ENCODE assay signal across 7 mouse cellular contexts in the genomic region with DNA sequence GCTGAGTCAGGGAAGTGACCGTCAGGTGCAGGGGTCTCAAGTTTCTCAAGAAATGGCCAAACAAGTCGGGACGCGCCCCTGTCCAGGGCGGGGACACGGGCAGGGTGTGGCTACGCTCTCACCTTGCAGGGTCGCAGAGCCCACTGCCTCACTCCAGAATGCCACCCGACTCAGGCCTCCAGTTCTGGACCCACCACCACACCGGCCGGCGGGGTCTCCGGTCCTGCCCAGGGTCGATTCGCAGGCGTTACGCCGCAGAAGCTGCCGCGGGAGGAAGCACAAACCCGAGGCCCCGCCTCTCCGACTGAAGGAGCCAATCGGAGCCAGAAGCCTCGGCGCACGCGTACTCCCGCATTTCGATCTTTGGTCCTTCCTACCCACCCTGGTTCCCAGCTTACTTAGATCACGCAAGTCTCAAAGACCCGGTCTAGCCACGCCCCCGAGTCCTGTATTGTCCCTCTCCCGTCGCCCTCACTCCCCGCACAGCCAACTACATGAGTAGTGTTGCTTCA. TPM values are rescaled to one million over a fixed set of nuclear protein-coding genes. Genes with fewer than 3 reads are reported as not detected.
DNase-seq lines count a peak whose midpoint lies in the region; ATAC-seq lines count a peak whose summit lies in the region.

Gene Frmd8, minus strand, starts transcription at position 306 of the 512 bp plus-strand sequence.

- WGBS in intestine, embryonic 16.5 days = under 1% methylated on average over 37 of the region's 37 CpGs
- under 1% methylated on average over 37 of the region's 37 CpGs for WGBS in midbrain, embryonic 11.5 days

- DNase-seq in adrenal gland, adult 8-10 months = peak; percentile 92
- peak; percentile 89 for DNase-seq in embryo, embryonic 9.5 days (ENCODE audit: extremely low spot score)
- DNase-seq in gastrocnemius, postnatal 4 days (ENCODE audit: low spot score in 2 of 2) = peak; percentile 88 to 94
- peak; percentile 89 to 90 for DNase-seq in left cerebral cortex, postnatal 36 days (ENCODE audit: low spot score in 2 of 2)
- DNase-seq in midbrain, embryonic 11.5 days (ENCODE audit: low spot score, missing footprints) = peak; percentile 99
- DNase-seq in skeletal muscle tissue, adult 2 months (ENCODE audit: low read depth, low spot score) = peak; percentile 92

- intact Hi-C loops in left cerebral cortex, postnatal 36 days (cut with DNase I) = loop anchor here (10.0 kb wide), 1 partner anchor 160 kb away; no protein-coding TSS in a partner anchor

- H3K27me3 ChIP-seq in intestine, embryonic 16.5 days (replicated peaks; ENCODE audit: control insufficient read depth, insufficient read depth, low read length) = no peaks in the 10 kb centered on the region
- no peaks in the 10 kb centered on the region for H3K27me3 ChIP-seq in midbrain, embryonic 11.5 days (ENCODE audit: control insufficient read depth, insufficient read depth, low read length)

- H3K4me3 ChIP-seq in intestine, embryonic 16.5 days (ENCODE audit: low read length) = peak within 1 kb of the TSS; percentile 81
- H3K4me3 ChIP-seq in midbrain, embryonic 11.5 days (ENCODE audit: low read depth, low read length) = peak within 1 kb of the TSS; percentile 84

- H3K9ac ChIP-seq in intestine, embryonic 16.5 days (ENCODE audit: low read depth, low read length) = peak within 1 kb of the TSS; percentile 90
- H3K9ac ChIP-seq in midbrain, embryonic 11.5 days (ENCODE audit: low read length) = peak within 1 kb of the TSS; percentile 86

- H3K36me3 ChIP-seq in intestine, embryonic 16.5 days (ENCODE audit: control insufficient read depth, insufficient read depth, low read length) = no peaks in the 10 kb centered on the region
- 0 out of 2 replicates have a peak, but pooled peaks cover 2% of the 10 kb centered on the region for H3K36me3 ChIP-seq in midbrain, embryonic 11.5 days (ENCODE audit: control insufficient read depth, insufficient read depth, low read length)

- peak; percentile 84 for ATAC-seq in intestine, embryonic 16.5 days
- ATAC-seq in midbrain, embryonic 11.5 days (ENCODE audit: low FRiP score) = peak; percentile 90

- no peaks in the 10 kb centered on the region for H3K9me3 ChIP-seq in intestine, embryonic 16.5 days (ENCODE audit: control insufficient read depth, low read length)
- H3K9me3 ChIP-seq in midbrain, embryonic 11.5 days (ENCODE audit: control insufficient read depth, low read length) = no peaks in the 10 kb centered on the region

- peak within 1 kb of the TSS; percentile 91 for H3K4me2 ChIP-seq in intestine, embryonic 16.5 days (ENCODE audit: low read depth, low read length)
- H3K4me2 ChIP-seq in midbrain, embryonic 11.5 days = peak within 1 kb of the TSS; percentile 89

- peak within 1 kb of the TSS; percentile 55; the same call in 1 of the 2 replicates for H3K27ac ChIP-seq in intestine, embryonic 16.5 days (ENCODE audit: low read length)
- H3K27ac ChIP-seq in midbrain, embryonic 11.5 days (ENCODE audit: low read depth, low read length) = peak within 1 kb of the TSS; percentile 59; the same call in 1 of the 2 replicates

- peaks cover 38% of the 10 kb centered on the region for H3K4me1 ChIP-seq in intestine, embryonic 16.5 days (ENCODE audit: control insufficient read depth, insufficient read depth, low read length)
- peaks cover 19% of the 10 kb centered on the region for H3K4me1 ChIP-seq in midbrain, embryonic 11.5 days (ENCODE audit: control insufficient read depth, insufficient read depth, low read length)

RNA-seq across cellular contexts. Expression of gene Frmd8, which starts in this region (rescaled TPM):
- total RNA-seq in adrenal gland, adult 8-10 months (2022) = 10 to 100 TPM; 47.6 to 55.2 (median 53.4) TPM
- total RNA-seq in gastrocnemius, postnatal 4 days (2021) = 10 to 100 TPM; 16.2 to 16.7 TPM
- 31.1 and 31.7 TPM in 2 replicates for polyA plus RNA-seq in intestine, embryonic 16.5 days (2015; fragmentation: Nextera tagmentation; extraction: Ambion mirVana)
- 10 to 100 TPM; 11.6 to 13.3 TPM for total RNA-seq in left cerebral cortex, postnatal 36 days (2021)
- 11.5 and 14.0 TPM in 2 replicates for polyA plus RNA-seq in midbrain, embryonic 11.5 days (2014; fragmentation: Nextera tagmentation; extraction: Ambion mirVana)

Comparison
In these comparisons a context has a peak if more than half of its experiments do, and no peak if none do; other contexts are left out.
1. Peak in every context shown above with its lines: DNase-seq, ATAC-seq, H3K4me3 ChIP-seq and H3K27ac ChIP-seq.